Mouse (Mus musculus) cerebellum, postnatal 14 days (tissue): ENCODE measurements around the gene Tacc3.
A peak's percentile ranks its signal among the peaks of the same experiment; 100 is the strongest.

Experiments used
- DNase-seq, 2 experiments: peaks; one replicate each; pipeline ENCODE4 v3.0.0; 2021; ENCODE audit warnings: mixed read lengths in 2 of 2

The Tacc3 gene

DNA sequence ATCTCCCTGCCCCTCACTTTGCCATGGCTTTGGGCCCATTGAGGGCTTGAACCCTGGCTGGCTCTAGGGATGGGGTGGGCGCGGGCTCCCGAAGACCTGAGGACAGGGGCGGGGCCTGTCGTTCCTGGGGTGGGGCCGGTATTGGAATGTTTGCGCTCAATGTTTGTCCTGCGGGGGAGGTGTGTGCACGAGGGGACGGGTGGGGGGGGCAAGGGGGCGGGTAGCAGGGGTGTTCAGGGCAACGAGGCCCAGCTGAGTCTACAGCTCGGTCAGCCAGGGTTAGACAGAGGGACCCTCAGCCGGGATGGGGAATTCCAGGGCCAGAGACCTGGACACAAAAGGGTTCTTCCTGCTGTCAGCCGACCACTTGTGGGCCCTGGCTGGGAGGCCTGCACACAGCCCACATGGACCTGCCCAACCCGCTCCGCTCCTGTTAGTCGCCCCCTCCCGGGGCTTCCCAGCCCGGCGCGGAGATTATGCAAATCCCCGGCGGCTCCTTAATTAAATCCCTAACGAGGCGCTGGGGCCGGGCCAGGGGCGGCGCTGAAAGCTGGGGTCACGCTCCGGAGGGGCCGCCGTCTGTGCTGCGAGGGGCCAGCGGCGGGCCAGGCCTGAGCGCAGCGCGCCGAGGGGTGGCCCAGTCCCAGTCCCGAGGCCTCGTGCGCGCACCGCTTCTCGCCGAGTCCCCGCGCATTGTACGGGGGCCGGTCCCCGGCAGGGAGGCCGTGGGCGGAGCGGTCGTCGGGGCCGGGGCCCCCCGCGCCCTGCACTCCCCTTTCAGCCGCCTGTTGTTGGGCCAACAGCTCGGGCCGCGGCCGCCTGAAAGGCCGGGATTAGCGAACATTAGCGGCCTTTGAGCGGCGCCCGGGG, 37.2 kb downstream of the Tacc3 start:
- DNase-seq = peak; percentile 15 to 40

DNA sequence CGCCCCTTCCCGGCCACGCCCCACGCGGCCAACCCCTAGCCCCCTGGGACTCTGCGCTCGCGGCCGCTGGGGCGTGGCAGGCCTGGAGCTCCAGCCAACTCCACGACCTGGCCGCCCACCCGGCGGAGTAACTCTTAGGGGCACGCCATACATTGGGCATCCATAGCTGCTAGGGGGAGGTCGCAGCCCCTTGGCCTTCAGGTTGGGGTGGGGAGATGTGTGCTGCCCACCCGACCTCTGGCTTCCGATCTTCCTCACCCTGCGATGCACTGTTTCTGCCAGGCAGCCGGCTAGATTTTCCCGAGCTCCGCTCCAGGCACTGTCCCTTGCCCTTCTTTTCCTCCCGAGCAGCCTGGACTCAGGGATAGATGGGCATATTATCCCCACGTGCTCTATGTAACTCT, 37.8 kb downstream of the Tacc3 start:
- no peak for DNase-seq

DNA sequence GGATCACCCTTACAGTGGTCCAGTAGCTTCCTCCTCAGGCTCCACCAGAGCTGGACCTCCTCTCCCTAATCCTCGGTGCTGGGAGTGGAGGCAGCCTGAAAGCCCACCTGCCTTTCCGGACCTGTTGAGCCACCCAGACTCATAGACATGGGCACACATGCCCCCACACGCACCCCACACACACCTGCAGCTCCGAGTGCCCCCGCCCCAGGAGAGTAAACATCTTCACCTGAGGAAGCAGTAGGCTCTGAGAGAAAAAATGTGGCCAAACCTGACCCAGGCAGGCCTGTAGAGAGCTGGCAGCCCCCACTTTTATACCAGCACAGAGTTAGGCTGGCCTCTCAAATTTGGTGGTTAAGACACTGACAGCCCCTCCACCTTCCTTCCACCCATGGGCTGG, 38.5 kb downstream of the Tacc3 start:
- no peak for DNase-seq

DNA sequence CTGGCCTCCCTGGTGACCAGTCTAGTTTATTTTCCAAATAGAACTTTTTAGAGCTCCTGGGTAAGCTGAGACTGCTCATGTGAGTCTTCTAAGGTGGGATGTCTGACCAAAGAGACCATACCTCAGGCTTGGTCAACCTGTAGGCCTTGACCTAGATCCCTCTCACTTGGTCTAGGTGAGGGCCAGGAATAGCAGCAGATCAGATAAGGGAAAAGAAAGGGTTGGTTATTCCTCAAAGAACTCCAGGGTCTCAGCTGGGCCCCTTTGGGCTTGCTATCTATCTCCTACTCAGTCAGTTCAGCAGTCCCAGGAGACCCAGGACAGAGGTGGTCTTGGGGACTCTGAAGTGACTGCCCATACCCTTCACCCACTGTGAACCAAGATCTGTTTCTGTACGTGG, 39.6 kb downstream of the Tacc3 start:
- DNase-seq = no peak

DNA sequence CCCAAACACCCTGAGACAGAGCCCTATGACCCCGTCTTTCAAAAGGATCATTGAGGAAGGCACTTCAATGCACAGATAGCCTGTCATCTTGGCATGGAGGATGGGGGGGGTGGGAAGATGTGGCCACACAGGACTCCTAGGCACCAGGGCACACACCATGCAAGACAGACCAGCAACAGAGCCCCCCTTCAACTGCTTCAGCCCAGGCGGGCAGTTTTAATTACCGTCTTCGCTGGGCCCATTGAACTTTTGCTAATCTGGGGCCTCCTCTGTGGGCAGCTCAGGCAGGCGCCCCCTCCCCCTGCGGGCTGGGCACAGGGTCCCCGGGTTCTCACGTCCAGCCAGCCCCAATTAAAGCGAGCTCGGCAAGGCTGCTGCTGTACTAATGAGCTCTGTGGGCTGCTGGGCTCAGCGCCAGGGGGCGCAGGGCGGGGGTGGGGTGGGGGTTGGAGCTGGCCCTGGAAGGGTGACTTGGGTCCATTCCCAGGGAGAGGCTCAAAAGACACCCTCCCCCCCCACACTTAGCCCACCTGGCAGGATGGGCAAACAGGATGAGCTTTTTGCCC, 40.1 kb downstream of the Tacc3 start:
- peak in 1 of 2 experiments; percentile 21 for DNase-seq

DNA sequence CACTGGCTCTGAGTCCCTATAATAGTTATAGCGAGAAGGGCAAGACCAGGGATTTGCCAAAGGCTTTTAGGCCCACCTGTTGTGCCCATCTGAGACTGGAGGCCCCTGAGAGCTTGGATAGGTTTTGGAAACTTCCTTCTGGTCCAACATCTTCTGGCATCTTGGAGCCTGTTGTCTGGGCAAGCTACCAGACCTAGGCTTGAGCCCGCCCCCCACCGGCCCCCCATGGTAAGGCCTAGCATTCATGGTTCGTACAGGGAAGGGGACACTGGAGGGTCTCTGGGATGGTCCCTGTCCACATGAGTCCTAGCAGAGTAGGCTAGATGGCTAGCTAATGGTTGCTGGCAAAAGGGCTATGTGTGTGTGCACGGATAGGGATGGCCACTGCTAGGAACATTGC, 40.7 kb downstream of the Tacc3 start:
- no peak for DNase-seq

DNA sequence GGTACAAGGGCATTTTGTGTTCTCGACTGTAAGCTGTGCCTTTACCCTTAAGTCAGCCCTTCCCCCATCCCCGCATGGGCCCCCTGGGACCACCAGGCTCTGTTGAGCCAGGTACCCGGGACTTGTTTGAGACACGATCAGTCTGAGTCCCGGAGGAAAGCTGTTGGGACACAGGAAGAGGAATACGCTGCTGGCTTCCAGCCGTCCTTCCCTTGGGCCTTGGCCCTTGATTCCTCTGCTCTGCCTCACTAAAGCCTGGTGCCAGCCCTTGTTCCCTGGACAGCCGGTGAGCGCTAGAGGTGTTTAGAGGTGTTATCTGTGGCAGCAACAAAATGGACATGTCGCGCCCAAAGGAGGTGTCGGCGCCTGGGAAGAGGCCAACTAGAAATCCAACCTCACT, 42.1 kb downstream of the Tacc3 start:
- peak in 1 of 2 experiments; percentile 19 for DNase-seq

DNA sequence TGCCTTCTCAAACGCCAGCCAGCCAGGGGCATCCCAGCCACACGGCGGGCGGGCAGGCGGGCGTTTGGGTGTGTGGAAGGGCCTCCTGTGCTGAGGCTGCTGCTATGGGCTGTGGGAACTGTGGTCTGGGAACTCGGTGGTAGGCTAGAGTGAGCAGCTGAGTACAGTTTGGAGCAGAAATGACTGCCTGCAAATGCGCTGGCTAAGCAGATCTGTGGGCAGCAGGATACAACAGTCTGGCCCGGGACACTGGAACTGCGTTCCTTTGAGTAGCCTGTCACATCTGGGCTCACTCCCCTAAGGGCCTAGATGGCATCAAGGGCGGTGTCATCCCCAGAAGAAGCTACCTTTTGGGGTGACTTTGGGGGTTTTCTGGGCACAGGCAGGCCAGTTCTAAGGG, 43.9 kb downstream of the Tacc3 start:
- no peak for DNase-seq

DNA sequence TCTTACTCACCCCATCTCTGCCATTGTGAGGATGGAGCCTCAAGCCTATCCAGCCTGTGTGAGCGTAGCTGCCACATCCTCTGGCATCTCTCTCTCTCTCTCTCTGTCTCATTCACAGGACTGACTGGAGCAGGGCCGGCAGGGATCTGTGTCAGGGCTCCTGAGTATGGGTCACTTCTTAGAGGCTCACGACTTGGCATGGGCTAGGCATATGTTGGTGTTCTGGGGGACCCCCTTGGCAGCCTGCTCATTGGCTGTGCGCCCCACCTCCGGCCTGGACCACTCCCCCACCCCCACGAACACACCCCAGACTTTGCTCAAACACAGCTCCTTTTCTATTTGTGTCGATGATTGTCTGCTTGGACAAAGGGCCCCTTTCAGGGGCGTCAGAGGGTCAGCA, 46.1 kb downstream of the Tacc3 start:
- DNase-seq = no peak

DNA sequence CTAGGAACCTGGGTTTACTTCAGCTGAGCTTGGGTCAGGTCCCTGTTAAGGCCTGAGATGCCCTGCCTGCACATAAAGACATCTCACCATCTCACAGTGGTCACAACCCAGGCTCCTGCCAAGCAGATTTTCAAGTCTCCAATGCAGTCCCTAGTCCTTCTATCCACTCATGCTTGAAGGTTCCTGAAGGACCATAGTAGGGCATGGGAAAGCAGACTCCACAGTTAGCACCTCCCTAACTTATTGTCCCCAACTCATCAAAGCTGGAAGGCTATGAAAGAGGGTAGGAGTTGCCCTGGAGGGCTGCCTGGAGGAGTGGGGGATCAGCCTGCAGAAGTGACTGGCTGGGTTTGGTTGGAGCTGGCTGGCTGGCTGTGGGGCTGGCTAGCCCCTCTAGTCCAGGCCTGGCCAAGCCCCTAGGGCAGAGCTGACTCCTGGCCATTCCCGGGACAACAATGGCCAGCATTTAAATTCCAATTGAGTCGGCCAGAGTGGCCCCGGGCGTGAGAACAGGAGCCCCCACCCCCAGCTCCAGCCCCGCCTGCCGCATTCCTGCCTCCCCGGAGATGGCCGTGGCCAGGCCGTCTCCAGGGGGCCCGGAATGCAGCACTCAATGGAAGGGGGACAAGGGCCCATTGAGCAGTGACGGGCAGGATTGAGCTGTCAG, 47.1 kb downstream of the Tacc3 start:
- peak in 1 of 2 experiments; percentile 36 for DNase-seq

DNA sequence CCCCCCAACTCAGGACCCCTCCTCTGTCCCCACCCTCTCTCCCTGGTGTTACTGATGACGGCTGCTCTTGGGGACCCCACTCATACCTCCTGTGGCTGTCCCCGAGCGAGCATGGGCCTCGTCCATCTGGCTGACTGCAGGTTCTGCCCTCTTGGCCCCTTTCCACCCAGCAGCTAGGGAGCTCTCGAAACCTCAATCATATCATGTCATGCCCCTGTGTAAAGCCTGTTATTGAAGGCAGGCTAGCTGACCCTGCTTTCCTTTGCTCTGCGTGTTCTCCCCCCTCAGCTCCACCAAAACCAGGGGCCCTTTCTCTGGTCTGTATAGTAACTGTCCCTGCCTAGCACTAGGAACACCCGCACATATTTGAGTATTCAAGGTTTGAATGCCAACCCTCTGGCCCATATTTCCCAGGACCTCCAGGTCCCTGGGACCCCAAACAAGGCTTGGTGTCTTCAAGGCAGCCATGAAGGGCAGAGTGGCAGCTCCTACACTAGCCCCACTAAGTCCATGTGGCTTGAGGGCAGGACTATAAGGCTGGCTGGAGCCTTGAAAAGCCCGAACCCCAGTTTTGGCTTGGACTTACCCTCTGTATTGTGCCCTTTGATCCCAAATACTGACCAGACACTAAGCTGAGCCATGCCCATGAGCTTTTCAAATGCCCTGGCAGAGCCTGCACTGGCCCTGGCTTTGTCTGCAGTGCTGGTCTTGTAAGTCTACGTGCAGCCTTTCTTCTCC, 47.9 kb downstream of the Tacc3 start:
- peak; percentile 38 to 53 for DNase-seq

DNA sequence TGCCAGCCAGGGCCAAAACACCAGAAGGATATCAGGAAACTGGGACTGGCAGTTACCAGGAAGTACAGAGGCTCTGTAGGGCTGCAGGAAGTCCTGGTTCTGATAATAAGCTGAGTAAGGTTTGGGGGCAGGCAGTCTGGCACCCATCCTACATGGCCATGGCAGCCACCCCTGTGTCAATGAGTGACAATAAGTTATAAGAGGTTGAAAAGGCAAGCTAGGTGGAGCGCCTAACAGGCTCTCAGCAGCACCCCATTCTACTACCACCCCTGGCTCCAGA, 48.4 kb downstream of the Tacc3 start:
- no peak for DNase-seq

DNA sequence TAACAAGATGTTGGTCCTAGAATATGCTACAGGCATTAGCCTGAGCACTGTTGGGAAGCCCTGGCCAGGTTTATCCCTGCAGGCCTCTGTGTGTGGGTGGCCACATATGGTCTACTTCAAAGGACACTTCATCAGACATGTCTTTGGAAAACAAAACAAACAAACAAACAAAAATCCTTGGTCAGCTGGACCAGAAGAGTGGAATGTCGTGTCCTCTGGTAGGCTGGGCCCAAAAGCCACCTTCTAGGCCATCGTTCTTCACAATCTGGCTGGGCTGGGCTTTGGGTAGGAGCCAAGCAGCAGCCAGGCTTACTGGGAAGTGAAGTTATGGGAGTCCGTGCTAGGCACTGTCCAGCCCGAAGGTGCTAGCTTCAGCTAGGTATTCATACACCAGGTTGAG, 49.2 kb downstream of the Tacc3 start:
- DNase-seq = no peak

DNA sequence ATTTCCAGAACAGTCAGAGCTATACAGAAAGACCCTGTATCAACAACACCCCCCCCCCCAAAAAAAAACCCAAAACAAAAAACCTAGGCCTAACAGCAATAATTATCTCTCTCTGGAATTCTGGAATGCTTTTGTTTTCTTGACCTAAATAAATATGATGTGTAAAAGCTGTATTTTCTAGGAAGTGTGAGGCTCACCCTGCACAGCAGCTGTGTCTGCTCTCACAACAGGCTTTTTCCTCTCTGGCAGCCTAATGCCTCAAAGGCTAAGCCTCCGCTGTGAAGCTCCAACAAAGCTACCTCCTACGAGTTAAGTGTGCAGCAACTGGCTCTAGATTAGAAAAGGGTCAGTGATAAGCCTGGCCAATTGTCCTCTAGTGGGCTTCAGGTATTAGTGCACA, 51.1 kb downstream of the Tacc3 start:
- DNase-seq = no peak

DNA sequence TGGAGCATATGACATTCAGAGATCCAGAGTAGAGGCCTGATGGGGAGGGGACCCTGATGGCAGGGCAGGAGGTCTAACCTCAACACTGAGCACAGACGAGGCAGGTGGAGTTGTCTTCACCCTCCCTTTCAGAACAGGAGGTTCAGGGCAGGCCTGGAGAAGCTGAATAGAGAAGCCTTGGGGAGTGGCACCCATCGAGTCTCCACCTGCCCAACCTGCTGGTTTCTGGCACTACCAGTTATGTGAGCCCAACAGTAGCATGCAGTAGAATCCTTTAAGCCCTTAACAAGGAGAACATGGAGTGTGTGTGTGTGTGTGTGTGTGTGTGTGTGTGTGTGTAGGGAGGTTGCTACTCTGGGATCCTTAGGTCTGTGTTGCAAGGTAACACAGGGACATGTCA, 54.6 kb downstream of the Tacc3 start:
- no peak for DNase-seq

DNA sequence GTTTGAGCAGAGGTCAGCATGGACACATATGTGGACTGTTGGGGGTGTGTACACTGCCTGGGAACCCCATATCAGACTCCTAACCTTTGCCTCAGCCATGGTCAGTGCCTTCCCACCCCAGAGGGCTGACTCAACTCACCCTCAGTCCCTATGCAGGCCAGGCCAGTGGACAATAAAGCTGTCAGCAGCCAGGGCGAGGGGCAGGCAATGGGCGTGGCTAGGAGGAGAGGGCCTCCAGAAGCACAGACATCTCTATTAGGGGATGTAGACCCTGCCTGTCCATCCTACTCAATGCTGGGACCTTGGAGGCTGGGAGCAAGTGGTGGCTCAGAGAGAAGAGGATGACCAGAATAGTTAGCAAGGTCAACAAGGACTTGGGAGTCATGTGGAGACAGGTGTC, 57.3 kb downstream of the Tacc3 start:
- DNase-seq = no peak

DNA sequence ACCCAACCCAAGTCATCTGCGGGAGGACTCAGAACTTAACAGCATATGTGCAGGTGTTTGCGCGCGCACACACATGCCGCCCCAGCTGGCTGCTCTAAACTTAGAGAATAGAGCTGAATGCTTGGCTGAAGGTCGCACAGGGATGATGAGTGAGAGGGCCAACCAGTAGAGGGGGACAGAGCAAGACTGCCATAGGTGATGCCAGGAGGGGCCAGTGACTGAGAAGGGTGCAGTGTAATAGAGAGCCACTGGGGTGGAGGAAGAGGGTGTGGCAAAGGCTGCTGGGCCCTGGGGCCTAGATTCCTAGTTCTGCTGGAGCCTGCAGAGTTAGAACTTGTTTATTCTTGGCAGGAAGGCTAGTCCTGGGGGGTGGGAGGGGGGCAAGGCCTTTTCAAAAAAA, 58.5 kb downstream of the Tacc3 start:
- no peak for DNase-seq

DNA sequence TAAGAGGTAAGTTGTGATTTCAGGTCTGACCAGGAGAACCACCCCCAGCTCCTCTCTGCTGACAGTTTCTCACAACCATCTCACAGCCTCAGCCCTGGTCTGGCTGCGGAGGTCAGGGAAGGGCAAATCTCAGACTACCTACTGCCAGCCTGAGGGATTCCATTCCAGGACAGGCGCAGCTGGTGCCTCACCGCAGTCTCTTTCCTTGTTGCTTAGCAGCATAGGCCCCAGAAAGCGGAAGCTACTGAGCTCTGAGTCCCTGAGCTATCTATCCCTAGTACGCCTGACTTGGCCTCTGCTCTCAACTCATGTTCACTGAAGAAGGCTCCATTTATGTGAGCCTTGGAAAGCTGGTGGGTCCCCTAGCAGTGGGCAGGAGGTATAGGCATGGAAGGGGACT, 60.5 kb downstream of the Tacc3 start:
- no peak for DNase-seq

DNA sequence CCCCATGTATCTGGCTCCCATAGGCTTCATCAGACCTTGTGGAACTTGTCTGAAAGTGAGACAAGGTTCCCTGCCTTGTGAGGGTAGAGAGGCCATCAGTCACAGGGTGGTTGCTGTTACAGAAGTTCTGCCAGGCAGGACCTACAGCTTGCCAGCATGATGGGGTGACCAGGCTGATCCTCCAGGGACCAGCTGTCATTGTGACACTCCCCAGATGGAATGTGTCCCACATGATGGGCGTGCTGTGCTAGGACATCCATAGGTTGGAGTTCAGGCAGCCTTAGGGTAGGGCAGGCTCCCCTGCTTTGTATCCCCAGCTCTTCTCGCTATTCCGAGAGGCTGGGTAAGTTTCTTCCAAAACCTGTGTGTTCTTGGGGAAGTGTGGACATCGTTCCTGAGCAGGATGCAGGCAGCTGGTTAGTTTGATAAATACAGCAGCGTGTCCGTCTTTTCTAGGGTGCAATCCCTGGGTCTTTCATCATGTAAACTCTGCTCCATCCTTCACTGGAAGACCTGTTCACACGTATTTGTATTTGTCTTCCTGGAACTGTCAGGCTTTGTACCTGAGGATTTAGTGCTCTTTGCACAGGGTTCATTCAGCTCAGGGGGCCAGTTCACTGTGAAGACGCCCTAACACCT, 63.0 kb downstream of the Tacc3 start:
- no peak for DNase-seq

DNA sequence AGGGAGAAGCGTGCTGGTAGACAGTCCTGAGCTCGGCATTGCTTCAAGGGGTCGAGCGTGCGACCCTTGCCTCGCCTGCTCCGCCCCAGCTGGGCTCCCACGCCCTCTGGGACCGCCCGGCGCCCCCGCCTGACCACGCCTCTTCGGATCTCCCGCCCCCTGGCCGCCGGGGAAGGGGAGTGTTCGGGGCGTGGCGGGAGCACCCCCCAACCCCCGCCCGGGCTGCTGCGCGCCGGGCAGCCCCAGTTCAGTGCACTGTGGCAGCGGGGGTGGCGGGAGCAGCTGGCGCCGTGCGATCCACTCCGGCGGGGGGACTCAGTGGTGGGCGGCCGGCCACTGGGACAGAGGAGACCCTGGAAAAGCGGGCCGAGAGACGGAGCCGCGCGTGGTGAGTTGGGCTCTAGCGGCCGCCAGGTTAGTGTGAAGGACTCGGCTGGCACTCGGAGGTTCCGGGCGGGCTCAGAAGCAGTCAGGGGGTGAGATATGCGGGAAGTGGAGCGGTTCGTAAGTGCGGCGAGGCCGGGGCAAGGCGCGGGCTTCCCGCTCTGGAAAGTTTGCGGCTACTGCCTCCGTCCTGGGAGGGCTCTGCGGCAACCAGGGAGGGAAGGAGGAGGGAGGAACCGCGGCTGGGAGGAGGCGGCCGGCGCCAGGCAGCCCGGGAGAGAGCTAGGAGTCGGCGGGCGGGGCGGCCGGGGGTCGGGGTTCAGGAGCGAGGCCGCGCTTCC, 63.8 kb downstream of the Tacc3 start, which contains the start of gene Fgfr3:
Gene Fgfr3 (plus strand): TSS at position 134 of the 725 bp plus-strand sequence.
- DNase-seq = no peak

DNA sequence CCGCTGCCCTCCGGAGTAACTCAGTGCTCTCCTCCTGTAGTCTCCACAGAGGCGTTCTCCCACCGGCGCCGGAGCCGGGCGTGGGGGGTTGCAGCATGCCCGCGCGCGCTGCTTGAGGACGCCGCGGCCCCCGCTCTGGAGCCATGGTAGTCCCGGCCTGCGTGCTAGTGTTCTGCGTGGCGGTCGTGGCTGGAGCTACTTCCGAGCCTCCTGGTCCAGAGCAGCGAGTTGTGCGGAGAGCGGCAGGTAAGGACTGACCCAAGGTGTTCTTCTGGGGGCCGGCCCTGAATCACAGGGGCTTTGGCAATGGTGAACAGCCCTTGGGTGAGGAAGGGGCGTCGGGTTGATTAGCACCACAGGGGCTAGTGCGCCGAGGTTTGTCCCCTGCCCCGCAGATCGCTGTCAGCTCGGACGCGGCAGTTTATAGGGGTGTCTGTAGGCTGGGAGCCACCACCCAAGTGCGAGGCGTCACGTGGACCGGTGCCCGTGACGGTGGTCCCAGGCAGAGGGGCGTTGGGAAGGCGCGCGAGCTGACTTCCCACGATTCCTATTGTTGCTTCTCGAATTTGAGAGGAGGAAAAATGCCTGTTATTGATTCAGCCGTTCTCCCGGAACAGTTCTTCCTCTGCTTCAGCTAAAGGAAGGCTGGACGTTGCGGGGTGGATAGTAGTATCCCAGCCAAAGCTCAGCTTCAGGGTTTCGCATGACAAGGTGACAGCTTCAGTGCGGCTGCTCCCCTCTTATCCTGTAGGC, 64.5 kb downstream of the Tacc3 start:
- no peak for DNase-seq
